Mouse (Mus musculus) liver, embryonic 14.5 days (tissue): ENCODE results near the gene Herpud1. TPM values are rescaled to one million over a fixed set of nuclear protein-coding genes. Genes with fewer than 3 reads are reported as not detected.

Experiments used
- ATAC-seq: fragments of 200-750 bp; cut with Nextera tagmentation; 2 replicates; pipeline ENCODE4 v1.8.0; 2017; ENCODE audit warnings: moderate number of reproducible peaks, mild to moderate bottlenecking, moderate library complexity; ENCODE audit not compliant: insufficient read depth
- DNase-seq, 3 experiments: peaks; one replicate each; pipeline ENCODE4 v3.0.0-alpha.2; 2012 to 2013; ENCODE audit warnings: low read depth in 3 of 3, low spot score in 3 of 3
- H3K27ac ChIP-seq: fragments of 300-500 bp; sonication (generic); 2 replicates; pipeline ENCODE4 v1.5.1; 2014; ENCODE audit warnings: moderate library complexity, mild to moderate bottlenecking, control low read depth, inconsistent platforms
- H3K27me3 ChIP-seq: fragments of 300-500 bp; sonication (generic); 2 replicates; pipeline ENCODE4 v1.6.1; 2014; ENCODE audit warnings: mild to moderate bottlenecking, low read length, moderate library complexity; ENCODE audit not compliant: control insufficient read depth, insufficient read depth
- H3K36me3 ChIP-seq: fragments of 300-500 bp; sonication (generic); replicated peaks from 2 replicates; pipeline ENCODE4 v1.6.1; 2014; ENCODE audit warnings: low read depth; ENCODE audit not compliant: control insufficient read depth, insufficient read depth
- H3K4me1 ChIP-seq, 2 experiments: fragments of 200-500 bp in 1 of 2; fragments of 300-500 bp in 1 of 2; sonication (generic) in 1 of 2; replicated peaks; 2 replicates each; pipeline ENCODE4 v1.6.1; 2012 to 2014; ENCODE audit warnings: antibody characterized with exemption in 1 of 2, inconsistent platforms in 1 of 2, low read length in 1 of 2; ENCODE audit not compliant: control insufficient read depth in 2 of 2, insufficient read depth in 2 of 2
- H3K4me2 ChIP-seq: fragments of 300-500 bp; sonication (generic); 2 replicates; pipeline ENCODE4 v1.6.1; 2014; ENCODE audit warnings: low read depth, mild to moderate bottlenecking, control low read depth, moderate library complexity
- H3K4me3 ChIP-seq, 2 experiments: fragments of 200-500 bp in 1 of 2; fragments of 300-500 bp in 1 of 2; sonication (generic) in 1 of 2; 2 replicates each; pipeline ENCODE4 v1.5.1; 2012 to 2014; ENCODE audit warnings: low read depth in 2 of 2, low read length in 2 of 2, mild to moderate bottlenecking in 2 of 2, control low read depth in 1 of 2, inconsistent platforms in 1 of 2, moderate library complexity in 1 of 2; ENCODE audit not compliant: insufficient read depth in 1 of 2
- H3K9ac ChIP-seq: fragments of 300-500 bp; sonication (generic); replicated peaks from 2 replicates; pipeline ENCODE4 v1.6.1; 2014; ENCODE audit warnings: mild to moderate bottlenecking, control low read depth, moderate library complexity
- H3K9me3 ChIP-seq: fragments of 300-500 bp; sonication (generic); 2 replicates; pipeline ENCODE4 v1.6.1; 2016; ENCODE audit warnings: low read length, mixed read lengths; ENCODE audit not compliant: control insufficient read depth
- CTCF ChIP-seq: IDR thresholded peaks from 2 replicates; pipeline ENCODE4 v1.5.1; 2016; ENCODE audit warnings: antibody characterized with exemption, low read depth, control low read depth
- EP300 ChIP-seq: IDR thresholded peaks from 2 replicates; pipeline ENCODE4 v1.6.1; 2016; ENCODE audit warnings: antibody characterized with exemption, low read depth
- WGBS: fragments of 180-500 bp; shearing (Covaris S2); extraction: QIAGEN DNeasy Blood & Tissue Kit; methylation state at CpG from one replicate; pipeline ENCODE4 v1.1.7; 2014; ENCODE audit not compliant: insufficient replicate concordance; 5-methylcytosine and 5-hydroxymethylcytosine counted together
- polyA plus RNA-seq, 2 experiments: library from polyadenylated mRNA; depleted of rRNA in 1 of 2; stranded (reverse) in 1 of 2; unstranded in 1 of 2; fragments of >200 nt; fragmentation: Nextera tagmentation in 1 of 2; extraction: Ambion mirVana in 1 of 2; gene quantifications; 2 replicates each; pipeline versions ENCODE4 v1.2.1 to v1.2.3; 2012 to 2014

Gene Herpud1
- polyA plus RNA-seq, 2 experiments, result 46.7 to 86.5 TPM

DNA sequence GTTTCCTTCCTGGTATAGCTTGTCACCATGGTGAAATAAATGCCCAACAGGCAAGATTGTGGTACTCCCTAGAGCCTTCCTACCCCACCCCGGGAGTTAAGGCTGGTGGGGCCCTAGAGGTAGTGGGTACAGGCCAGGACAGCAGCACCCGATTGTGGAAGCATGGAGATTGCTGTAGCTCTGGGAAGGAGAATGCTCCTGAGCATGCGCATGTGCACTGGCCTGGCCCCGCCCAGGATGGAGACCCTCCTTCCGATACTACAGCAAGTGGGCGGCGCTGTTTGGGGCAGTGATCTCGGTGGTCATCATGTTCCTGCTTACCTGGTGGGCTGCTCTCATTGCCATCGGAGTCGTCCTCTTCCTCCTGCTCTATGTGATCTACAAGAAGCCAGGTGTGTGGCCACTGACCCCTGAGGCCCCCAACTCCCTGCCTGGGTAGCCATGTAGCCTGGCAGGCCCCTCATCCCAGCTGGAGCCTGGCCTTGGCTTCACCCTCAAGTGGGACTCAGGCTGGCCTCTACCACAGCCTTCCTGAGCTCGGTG, 42.4 kb upstream of the Herpud1 start:
- H3K4me1 ChIP-seq, result no peaks in the 10 kb centered on the region
- no peaks in the 10 kb centered on the region for H3K36me3 ChIP-seq
- H3K27ac ChIP-seq, result no peak overlapping the region
- no peaks in the 10 kb centered on the region for H3K9me3 ChIP-seq
- ATAC-seq, result no peak
- H3K4me2 ChIP-seq, result no peak overlapping the region
- no peak overlapping the region for H3K9ac ChIP-seq
- DNase-seq, result no peak
- H3K4me3 ChIP-seq, result no peak overlapping the region
- WGBS, result 72% methylated on average over 11 of the region's 11 CpGs
- H3K27me3 ChIP-seq, result no peaks in the 10 kb centered on the region
- TF ChIP-seq CTCF (no peak), EP300 (no peak)

DNA sequence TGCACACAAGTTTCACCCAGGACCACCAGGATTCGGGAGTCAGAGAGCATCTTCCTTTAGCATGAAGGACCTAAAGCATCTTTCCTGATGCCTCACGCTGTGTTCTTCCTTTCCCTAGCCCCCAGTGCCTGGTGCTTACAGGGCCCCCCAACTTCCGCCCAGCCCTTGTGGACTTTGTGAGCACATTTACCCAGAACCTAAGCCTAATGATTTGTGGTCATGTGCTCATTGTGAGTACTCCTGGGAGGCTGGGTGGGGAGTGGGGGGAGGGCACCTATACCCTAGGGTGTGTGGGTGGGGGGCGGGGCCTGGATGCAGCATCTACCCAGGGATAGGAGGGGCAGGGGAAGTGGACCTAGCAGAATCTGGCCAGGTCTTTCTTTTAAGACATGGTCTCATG, 40.6 kb upstream of the Herpud1 start:
- no peak for TF ChIP-seq EP300
- TF ChIP-seq CTCF, result no peak
- Histone ChIP-seq H3K4me3 (no peak overlapping the region), H3K36me3 (no peaks in the 10 kb centered on the region), H3K4me2 (no peak overlapping the region), H3K4me1 (no peaks in the 10 kb centered on the region), H3K27ac (no peak overlapping the region), H3K9ac (no peak overlapping the region), H3K9me3 (no peaks in the 10 kb centered on the region), H3K27me3 (no peaks in the 10 kb centered on the region)
- 59% methylated on average over 4 of the region's 4 CpGs for WGBS
- DNase-seq (no peak), ATAC-seq (no peak)

GRCm38 (mm10) chr8:94346264-94346663, 40.0 kb upstream of the Herpud1 start:
- H3K4me3 ChIP-seq, result no peak overlapping the region
- H3K36me3 ChIP-seq, result no peaks in the 10 kb centered on the region
- H3K4me1 ChIP-seq, result no peaks in the 10 kb centered on the region
- TF ChIP-seq EP300 (no peak), CTCF (no peak)
- WGBS, result 71% methylated on average over 13 of the region's 13 CpGs
- no peak overlapping the region for H3K27ac ChIP-seq
- no peak overlapping the region for H3K9ac ChIP-seq
- H3K9me3 ChIP-seq, result no peaks in the 10 kb centered on the region
- DNase-seq (no peak), ATAC-seq (no peak)
- no peaks in the 10 kb centered on the region for H3K27me3 ChIP-seq
- H3K4me2 ChIP-seq, result no peak overlapping the region

DNA sequence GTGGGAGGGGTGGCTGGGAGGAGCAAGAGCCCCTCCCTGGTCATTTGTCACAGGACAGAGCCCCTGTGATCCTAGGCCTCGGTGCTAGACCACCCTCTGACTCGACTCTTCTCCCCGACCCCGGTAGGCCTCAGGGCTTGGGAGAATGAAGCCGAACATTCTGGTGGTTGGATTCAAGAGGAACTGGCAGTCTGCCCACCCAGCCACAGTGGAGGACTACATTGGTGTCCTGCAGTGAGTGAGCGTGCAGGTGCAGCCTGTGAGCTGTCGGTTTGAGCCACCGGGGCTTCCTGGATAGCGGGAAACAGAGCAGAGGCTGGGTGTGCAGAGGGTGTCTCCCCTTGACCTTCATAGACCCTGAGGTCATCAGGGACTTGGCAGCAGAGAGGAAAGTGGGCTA, 37.8 kb upstream of the Herpud1 start:
- no peak overlapping the region for H3K27ac ChIP-seq
- no peak for DNase-seq
- 55% methylated on average over 9 of the region's 9 CpGs for WGBS

GRCm38 (mm10) chr8:94354069-94354531, 32.1 kb upstream of the Herpud1 start:
- ATAC-seq (peak; percentile 39; the same call in 1 of the 2 replicates), DNase-seq (no peak)
- Histone ChIP-seq H3K36me3 (no peaks in the 10 kb centered on the region), H3K27me3 (no peaks in the 10 kb centered on the region), H3K9ac (no peak overlapping the region), H3K27ac (peak overlapping the region; percentile 44), H3K4me1 (peaks cover 0 to 7% of the 10 kb centered on the region in 2 experiments; a peak in 2 of 4 replicates), H3K4me2 (no peak overlapping the region), H3K9me3 (no peaks in the 10 kb centered on the region), H3K4me3 (no peak overlapping the region)
- 50% methylated on average over 7 of the region's 7 CpGs for WGBS
- TF ChIP-seq EP300, result no peak

More for the DNA sequence above, 37.8 kb upstream of the Herpud1 start:
- TF ChIP-seq EP300 (no peak), CTCF (no peak)
- Histone ChIP-seq H3K9ac (no peak overlapping the region), H3K4me1 (no peaks in the 10 kb centered on the region), H3K4me2 (no peak overlapping the region), H3K9me3 (no peaks in the 10 kb centered on the region), H3K4me3 (no peak overlapping the region), H3K27me3 (no peaks in the 10 kb centered on the region), H3K36me3 (no peaks in the 10 kb centered on the region)
- ATAC-seq, result no peak
